Mouse (Mus musculus) adrenal gland, adult 18-20 months (tissue): Measurements from ENCODE around the gene Fosb. TPM values are rescaled to one million over a fixed set of nuclear protein-coding genes. Genes with fewer than 3 reads are reported as not detected.
"Not testable (repeated sequence)": the region's sequence is repeated elsewhere in the genome, so short reads cannot be mapped to it uniquely, and the experiment has no call there.

ENCODE experiments used
- DNase-seq, 2 experiments: peaks; one replicate each; pipeline ENCODE4 v3.0.0; 2021 to 2022; ENCODE audit warnings: low spot score in 2 of 2
- total RNA-seq, 2 experiments: library from RNA; stranded (reverse); gene quantifications; 1 replicate in 1 of 2; 2 replicates in 1 of 2; pipeline ENCODE4 v1.2.3; 2021

Gene Fosb
- total RNA-seq, 2 experiments from 2014 or later: 15.9 to 23.2 TPM

DNA sequence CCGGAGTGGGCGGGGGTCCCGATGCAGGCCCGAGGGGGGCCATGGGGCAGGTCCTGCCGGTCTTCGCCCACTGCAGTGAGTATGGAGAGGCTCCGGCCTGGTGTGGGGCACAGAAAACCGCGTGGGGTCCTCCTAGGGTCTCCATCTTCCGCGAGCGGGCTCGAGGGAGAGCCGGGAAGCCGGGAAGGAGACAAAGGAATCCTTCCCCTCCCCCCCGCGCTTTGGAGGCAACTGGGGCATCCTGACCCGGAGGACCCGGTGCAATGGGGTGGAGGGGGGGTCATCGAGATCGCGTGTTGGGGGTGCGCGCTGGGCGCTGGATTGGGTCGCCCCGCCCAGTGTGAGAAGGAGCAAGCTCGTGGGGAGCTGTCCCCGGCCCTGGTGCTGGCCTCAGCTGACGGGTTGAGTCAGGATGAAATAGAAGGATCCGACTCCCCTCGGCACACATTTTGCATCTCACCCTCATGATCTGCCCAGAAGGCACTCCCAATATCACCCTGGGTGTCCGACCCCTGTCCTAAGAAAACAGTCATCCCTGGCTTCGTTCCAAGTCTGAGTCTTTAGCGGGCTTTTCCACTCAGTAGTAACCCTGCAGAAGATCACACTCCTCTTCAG lies 27.0 kb downstream of the Fosb start:
- peak in 1 of 2 experiments; percentile 54 for DNase-seq

GRCm38 (mm10) chr7:19282385-19282784 lies 27.5 kb downstream of the Fosb start, which contains the start of gene Rtn2:
Gene Rtn2 (plus strand): TSS chr7:19282624.
- DNase-seq: peak in 1 of 2 experiments; percentile 71

GRCm38 (mm10) chr7:19281680-19282304 lies 28.1 kb downstream of the Fosb start:
- not testable (repeated sequence) for DNase-seq

- DNase-seq: no peak
These were observed 30.2 kb downstream of the Fosb start, which contains the start of gene Ppm1n for GRCm38 (mm10) chr7:19279581-19280114. Gene Ppm1n (minus strand): TSS chr7:19280064.

- DNase-seq: no peak
These were observed 30.8 kb downstream of the Fosb start for GRCm38 (mm10) chr7:19279052-19279451.

GRCm38 (mm10) chr7:19276253-19276652 lies 33.6 kb downstream of the Fosb start:
- no peak for DNase-seq

GRCm38 (mm10) chr7:19272173-19272764 lies 37.6 kb downstream of the Fosb start:
- peak; percentile 70 to 73 for DNase-seq

- DNase-seq: peak; percentile 80 to 81
These were observed 38.3 kb downstream of the Fosb start, which contains the start of gene Vasp for GRCm38 (mm10) chr7:19271238-19272172. Gene Vasp (minus strand): TSS chr7:19271817.

DNA sequence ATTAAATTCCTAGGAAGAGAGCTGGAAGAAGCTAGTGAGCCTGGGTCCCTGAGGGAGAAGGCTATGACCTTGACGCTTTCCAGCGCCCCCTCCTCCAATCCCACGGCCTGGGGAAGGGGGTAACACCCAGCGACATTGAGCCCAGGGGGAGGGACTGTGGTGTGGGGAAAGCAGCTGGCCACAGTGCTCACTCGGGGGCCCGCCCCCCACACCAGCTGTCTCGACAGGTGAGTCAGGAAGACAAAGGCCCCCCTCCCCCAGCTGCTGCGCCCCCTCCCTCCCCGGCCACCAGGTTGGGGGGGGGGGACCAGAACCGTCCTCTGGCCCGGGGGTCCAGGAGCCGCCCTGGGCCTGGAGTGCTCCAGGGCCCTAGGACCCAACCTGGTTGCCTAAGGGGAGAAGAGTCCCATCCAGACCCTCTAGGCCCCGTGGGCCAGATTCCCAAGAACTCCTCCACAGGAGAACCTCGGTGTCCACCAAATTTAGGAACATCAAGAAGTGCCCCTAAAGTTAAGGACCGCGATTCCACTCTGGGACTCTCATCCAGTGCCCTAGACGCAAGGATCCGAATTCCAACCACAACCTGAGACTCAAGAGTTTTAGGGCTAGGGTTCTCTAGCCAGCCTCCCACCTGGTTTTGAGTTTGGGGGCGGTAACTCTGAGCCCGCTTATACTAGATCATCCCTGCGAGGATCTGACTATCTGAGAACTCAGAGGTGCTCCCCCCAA lies 39.2 kb downstream of the Fosb start:
- DNase-seq: no peak

GRCm38 (mm10) chr7:19269721-19270441 lies 40.0 kb downstream of the Fosb start:
- peak; percentile 38 to 50 for DNase-seq

GRCm38 (mm10) chr7:19268993-19269681 lies 40.7 kb downstream of the Fosb start:
- no peak for DNase-seq

DNA sequence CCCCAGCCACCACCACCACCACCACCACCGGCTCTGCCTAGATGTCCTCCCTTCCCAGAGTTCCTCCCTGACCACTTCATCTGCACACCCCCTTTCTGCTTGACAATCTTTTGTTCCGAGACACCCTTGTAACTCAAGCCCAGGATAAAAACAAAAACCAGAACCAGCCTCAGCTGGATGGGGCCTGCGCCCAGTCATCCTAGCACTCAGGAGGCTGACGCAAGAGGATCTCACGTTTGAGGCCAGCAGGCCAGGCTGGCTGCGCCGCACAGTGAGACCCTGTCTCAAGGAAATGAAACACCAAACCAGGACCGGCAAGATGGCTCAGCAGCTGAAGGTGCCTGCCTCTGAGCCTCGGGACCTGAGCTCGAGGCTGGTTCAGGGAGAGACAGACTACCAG lies 42.8 kb downstream of the Fosb start:
- DNase-seq: no peak

DNA sequence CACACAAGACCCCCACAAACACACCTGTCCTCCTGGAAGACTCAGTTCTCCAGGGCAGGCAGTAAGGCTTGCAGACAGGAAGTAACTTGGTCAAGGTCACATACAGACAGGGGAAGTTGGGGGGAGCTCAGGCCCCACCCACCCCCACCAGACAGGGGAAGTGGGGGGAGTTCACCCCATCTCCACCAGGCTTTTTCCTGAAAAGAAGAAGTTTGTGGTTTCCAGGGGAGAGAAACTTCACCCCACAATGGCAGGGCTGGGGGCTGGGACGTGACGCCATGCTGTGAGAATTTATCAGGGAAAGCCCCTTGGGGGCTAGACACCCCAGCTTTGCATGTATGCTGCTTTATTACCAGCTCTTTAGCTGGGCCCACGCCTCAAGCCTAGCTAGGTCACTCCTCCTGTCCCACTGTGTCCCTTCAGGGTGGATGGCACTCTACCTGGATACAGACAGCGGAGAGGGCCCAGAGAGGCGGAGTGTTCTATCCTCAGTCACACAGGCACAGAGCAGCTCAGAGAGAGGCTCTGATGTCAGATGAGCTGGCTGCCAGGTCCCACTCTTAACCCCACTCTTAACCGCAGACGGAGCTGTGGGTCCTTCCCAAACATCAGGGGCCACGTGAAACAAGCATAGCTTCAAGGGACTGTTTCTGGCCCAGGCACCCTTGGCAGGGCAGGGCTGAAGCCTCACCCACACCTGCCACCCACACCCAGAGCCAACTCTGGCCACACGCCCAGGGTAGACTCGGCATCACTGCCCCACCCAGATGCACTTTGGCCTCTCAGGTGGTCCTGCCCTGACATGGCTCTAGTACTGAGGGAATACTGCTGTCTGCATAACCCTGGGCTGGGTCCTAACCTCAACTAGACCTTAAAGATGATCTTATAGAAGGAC lies 43.7 kb downstream of the Fosb start:
- DNase-seq: no peak

DNA sequence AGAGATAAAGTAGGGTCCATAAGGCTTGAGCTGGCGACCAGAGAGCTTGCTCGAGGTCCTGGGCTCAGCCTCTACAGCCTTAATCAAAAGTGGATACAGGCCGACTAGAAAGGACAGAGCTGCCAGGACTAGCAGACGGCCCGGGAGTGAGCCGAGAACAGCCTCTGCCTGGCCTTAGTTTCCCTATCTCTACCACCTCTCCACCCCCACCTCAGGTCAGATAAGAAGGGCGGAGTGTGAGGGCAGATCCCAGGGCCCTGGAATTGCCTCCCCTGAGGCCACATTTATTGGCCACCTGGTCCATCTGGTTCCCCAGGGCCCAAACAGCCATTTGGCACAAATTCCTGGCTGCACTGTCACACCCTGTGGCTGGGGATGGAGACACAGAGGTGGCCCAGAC lies 44.7 kb downstream of the Fosb start:
- no peak for DNase-seq

DNA sequence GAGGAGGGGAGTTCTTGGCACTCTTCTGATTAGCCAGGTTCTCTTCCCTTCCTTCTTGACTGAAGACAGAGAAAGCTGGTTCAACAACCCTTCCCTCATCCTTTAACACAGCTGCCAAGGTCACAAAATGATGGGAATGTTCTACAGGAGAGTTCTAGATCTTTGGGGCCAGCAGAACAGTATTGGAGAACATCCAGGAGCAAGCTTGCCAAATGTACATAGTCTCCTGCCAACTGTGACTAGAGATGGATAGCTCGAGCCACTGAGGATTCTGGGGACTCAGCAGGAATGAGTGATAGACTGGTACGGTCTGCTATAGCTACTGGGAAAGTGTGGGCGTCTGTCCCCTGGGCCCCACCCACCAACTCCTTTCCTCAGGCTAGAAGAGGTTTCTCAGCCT lies 51.5 kb downstream of the Fosb start:
- DNase-seq: no peak

DNA sequence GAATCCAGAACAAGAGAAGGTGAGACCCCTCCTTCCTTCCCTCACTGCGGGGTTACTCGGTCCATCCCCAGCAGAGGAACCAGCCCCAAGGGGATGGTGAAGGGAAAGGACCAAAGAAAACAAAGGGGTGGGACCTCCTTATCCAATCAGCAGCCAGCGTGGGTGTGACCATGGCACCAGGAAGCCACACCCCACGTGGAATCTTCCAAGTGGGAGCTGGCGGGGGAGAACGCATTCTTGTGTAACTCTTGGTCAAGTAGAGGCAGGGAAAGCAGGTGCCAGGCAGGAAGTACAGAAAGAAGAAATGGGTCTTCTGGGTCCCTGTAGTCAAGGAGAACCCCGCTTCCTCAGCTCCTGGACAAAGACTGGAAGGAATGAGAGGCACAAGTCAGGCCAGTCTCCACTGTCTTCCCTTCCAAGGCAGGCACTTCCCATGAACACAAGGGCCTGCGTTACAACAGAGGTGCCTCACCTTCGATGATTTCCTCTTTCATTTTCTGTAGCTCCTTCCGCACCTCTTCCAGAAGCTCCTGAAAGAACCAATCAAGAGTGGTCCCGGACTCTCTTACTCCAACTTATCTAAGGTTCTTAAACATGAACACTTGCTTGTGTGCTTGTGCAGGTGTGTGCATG lies 52.3 kb downstream of the Fosb start:
- peak in 1 of 2 experiments; percentile 37 for DNase-seq

GRCm38 (mm10) chr7:19256567-19256966 lies 53.3 kb downstream of the Fosb start:
- DNase-seq: no peak
